Mouse (Mus musculus) small intestine, adult 2 months (tissue): ENCODE results near the gene Pnma1.

Experiments
- CTCF ChIP-seq: fragments of 200-500 bp; IDR thresholded peaks from 2 replicates; pipeline ENCODE4 v1.5.1; 2012; ENCODE audit warnings: low read depth, mild to moderate bottlenecking, control low read depth, inconsistent platforms, low read length, moderate library complexity, mixed read lengths; ENCODE audit not compliant: insufficient replicate concordance, insufficient read length; ENCODE audit errors: extremely low read depth
- POLR2A ChIP-seq: fragments of 200-500 bp; IDR thresholded peaks from 2 replicates; pipeline ENCODE4 v1.6.1; 2012; ENCODE audit warnings: low read depth, mild to moderate bottlenecking, control low read depth, inconsistent platforms, low read length, moderate library complexity

- no peak for TF ChIP-seq POLR2A
- TF ChIP-seq CTCF, result no peak
Observed at GRCm38 (mm10) chr12:84184979-84185378, 36.7 kb upstream of the Pnma1 start.
